Mouse (Mus musculus): ENCODE results near the gene Ankub1. TPM values are rescaled to one million over a fixed set of nuclear protein-coding genes. Genes with fewer than 3 reads are reported as not detected.

Gene Ankub1
- not detected in 2 replicates for polyA plus RNA-seq (2014; fragmentation: Nextera tagmentation; extraction: Ambion mirVana)

- no peaks in the 10 kb centered on the region for H3K27me3 ChIP-seq (replicated peaks; ENCODE audit: control insufficient read depth, insufficient read depth, low read length)
- H3K4me1 ChIP-seq (replicated peaks; ENCODE audit: control insufficient read depth, insufficient read depth, low read length) = no peaks in the 10 kb centered on the region
- H3K27ac ChIP-seq (ENCODE audit: low read depth) = no peak within 1 kb of the TSS
- H3K36me3 ChIP-seq (ENCODE audit: control insufficient read depth, insufficient read depth, low read length) = no peaks in the 10 kb centered on the region
- no peak within 1 kb of the TSS for H3K9ac ChIP-seq (ENCODE audit: low read length)
- H3K4me3 ChIP-seq (ENCODE audit: low read depth, low read length) = no peak within 1 kb of the TSS
- H3K4me2 ChIP-seq (ENCODE audit: low read length) = no peak within 1 kb of the TSS
- H3K9me3 ChIP-seq (ENCODE audit: control insufficient read depth, low read length) = no peaks in the 10 kb centered on the region
- 64% methylated on average over 2 of the region's 2 CpGs for WGBS
- no peak for DNase-seq (ENCODE audit: low spot score)
- ATAC-seq (replicated peaks; ENCODE audit: low FRiP score, low TSS enrichment, low read depth) = no peak
These were observed at the start of gene Ankub1 for GRCm38 (mm10) chr3:57692719-57693118. Ankub1 (minus strand) TSS chr3:57692799.

GRCm38 (mm10) chr3:57739830-57740229, 47.2 kb upstream of the Ankub1 start:
- no peak for DNase-seq (ENCODE audit: low spot score)
- no peaks in the 10 kb centered on the region for H3K36me3 ChIP-seq (ENCODE audit: control insufficient read depth, insufficient read depth, low read length)
- peaks cover 9% of the 10 kb centered on the region for H3K4me1 ChIP-seq (replicated peaks; ENCODE audit: control insufficient read depth, insufficient read depth, low read length)
- H3K27ac ChIP-seq (ENCODE audit: low read depth) = no peak overlapping the region
- no peak overlapping the region for H3K4me2 ChIP-seq (ENCODE audit: low read length)
- ATAC-seq (replicated peaks; ENCODE audit: low FRiP score, low TSS enrichment, low read depth) = no peak
- no peaks in the 10 kb centered on the region for H3K27me3 ChIP-seq (replicated peaks; ENCODE audit: control insufficient read depth, insufficient read depth, low read length)
- no peak overlapping the region for H3K4me3 ChIP-seq (ENCODE audit: low read depth, low read length)
- 95% methylated on average over 1 of the region's 1 CpGs for WGBS
- H3K9ac ChIP-seq (ENCODE audit: low read length) = no peak overlapping the region
- H3K9me3 ChIP-seq (ENCODE audit: control insufficient read depth, low read length) = no peaks in the 10 kb centered on the region

GRCm38 (mm10) chr3:57736419-57737095, 44.0 kb upstream of the Ankub1 start:
- H3K9me3 ChIP-seq (ENCODE audit: control insufficient read depth, low read length) = no peaks in the 10 kb centered on the region
- peaks cover 9% of the 10 kb centered on the region for H3K4me1 ChIP-seq (replicated peaks; ENCODE audit: control insufficient read depth, insufficient read depth, low read length)
- peak overlapping the region; percentile 91 for H3K27ac ChIP-seq (ENCODE audit: low read depth)
- H3K36me3 ChIP-seq (ENCODE audit: control insufficient read depth, insufficient read depth, low read length) = no peaks in the 10 kb centered on the region
- H3K9ac ChIP-seq (ENCODE audit: low read length) = peak overlapping the region; percentile 79
- peak overlapping the region; percentile 65 for H3K4me2 ChIP-seq (ENCODE audit: low read length)
- ATAC-seq (replicated peaks; ENCODE audit: low FRiP score, low TSS enrichment, low read depth) = no peak
- peak overlapping the region; percentile 79 for H3K4me3 ChIP-seq (ENCODE audit: low read depth, low read length)
- DNase-seq (ENCODE audit: low spot score) = peak; percentile 59
- no peaks in the 10 kb centered on the region for H3K27me3 ChIP-seq (replicated peaks; ENCODE audit: control insufficient read depth, insufficient read depth, low read length)
- WGBS = 3% methylated on average over 13 of the region's 13 CpGs

GRCm38 (mm10) chr3:57735511-57736370, 43.1 kb upstream of the Ankub1 start, which contains the start of gene Rnf13:
Rnf13 (plus strand) TSS chr3:57736062.
- Histone ChIP-seq H3K9ac (ENCODE audit: low read length) (peak within 1 kb of the TSS; percentile 79), H3K27me3 (replicated peaks; ENCODE audit: control insufficient read depth, insufficient read depth, low read length) (no peaks in the 10 kb centered on the region), H3K27ac (ENCODE audit: low read depth) (peak within 1 kb of the TSS; percentile 91), H3K9me3 (ENCODE audit: control insufficient read depth, low read length) (no peaks in the 10 kb centered on the region), H3K4me3 (ENCODE audit: low read depth, low read length) (peak within 1 kb of the TSS; percentile 79), H3K4me1 (replicated peaks; ENCODE audit: control insufficient read depth, insufficient read depth, low read length) (peaks cover 9% of the 10 kb centered on the region), H3K36me3 (ENCODE audit: control insufficient read depth, insufficient read depth, low read length) (no peaks in the 10 kb centered on the region), H3K4me2 (ENCODE audit: low read length) (peak within 1 kb of the TSS; percentile 65)
- WGBS = under 1% methylated on average over 55 of the region's 59 CpGs
- ATAC-seq (replicated peaks; ENCODE audit: low FRiP score, low TSS enrichment, low read depth) (peak; percentile 99), DNase-seq (ENCODE audit: low spot score) (peak; percentile 97)

- ATAC-seq (replicated peaks; ENCODE audit: low FRiP score, low TSS enrichment, low read depth) (no peak), DNase-seq (ENCODE audit: low spot score) (no peak)
- H3K27ac ChIP-seq (ENCODE audit: low read depth) = no peak overlapping the region
- no peaks in the 10 kb centered on the region for H3K27me3 ChIP-seq (replicated peaks; ENCODE audit: control insufficient read depth, insufficient read depth, low read length)
- no peaks in the 10 kb centered on the region for H3K9me3 ChIP-seq (ENCODE audit: control insufficient read depth, low read length)
- H3K4me2 ChIP-seq (ENCODE audit: low read length) = no peak overlapping the region
- H3K36me3 ChIP-seq (ENCODE audit: control insufficient read depth, insufficient read depth, low read length) = no peaks in the 10 kb centered on the region
- H3K4me3 ChIP-seq (ENCODE audit: low read depth, low read length) = no peak overlapping the region
- H3K4me1 ChIP-seq (replicated peaks; ENCODE audit: control insufficient read depth, insufficient read depth, low read length) = peaks cover 8% of the 10 kb centered on the region
- WGBS = 70% methylated on average over 5 of the region's 5 CpGs
- H3K9ac ChIP-seq (ENCODE audit: low read length) = no peak overlapping the region
These were observed 39.8 kb upstream of the Ankub1 start for GRCm38 (mm10) chr3:57732206-57732915.

GRCm38 (mm10) chr3:57714151-57714550, 21.6 kb upstream of the Ankub1 start:
- Histone ChIP-seq H3K4me3 (ENCODE audit: low read depth, low read length) (no peak overlapping the region), H3K4me1 (replicated peaks; ENCODE audit: control insufficient read depth, insufficient read depth, low read length) (no peaks in the 10 kb centered on the region), H3K27me3 (replicated peaks; ENCODE audit: control insufficient read depth, insufficient read depth, low read length) (no peaks in the 10 kb centered on the region), H3K9me3 (ENCODE audit: control insufficient read depth, low read length) (no peaks in the 10 kb centered on the region), H3K27ac (ENCODE audit: low read depth) (no peak overlapping the region), H3K36me3 (ENCODE audit: control insufficient read depth, insufficient read depth, low read length) (no peaks in the 10 kb centered on the region), H3K9ac (ENCODE audit: low read length) (no peak overlapping the region), H3K4me2 (ENCODE audit: low read length) (no peak overlapping the region)
- no peak for ATAC-seq (replicated peaks; ENCODE audit: low FRiP score, low TSS enrichment, low read depth)
- WGBS = 91% methylated on average over 6 of the region's 6 CpGs
- no peak for DNase-seq (ENCODE audit: low spot score)

GRCm38 (mm10) chr3:57696779-57697178, 4.2 kb upstream of the Ankub1 start:
- Histone ChIP-seq H3K9ac (ENCODE audit: low read length) (no peak overlapping the region), H3K27ac (ENCODE audit: low read depth) (no peak overlapping the region), H3K9me3 (ENCODE audit: control insufficient read depth, low read length) (no peaks in the 10 kb centered on the region), H3K4me3 (ENCODE audit: low read depth, low read length) (no peak overlapping the region), H3K27me3 (replicated peaks; ENCODE audit: control insufficient read depth, insufficient read depth, low read length) (no peaks in the 10 kb centered on the region), H3K4me1 (replicated peaks; ENCODE audit: control insufficient read depth, insufficient read depth, low read length) (no peaks in the 10 kb centered on the region), H3K4me2 (ENCODE audit: low read length) (no peak overlapping the region), H3K36me3 (ENCODE audit: control insufficient read depth, insufficient read depth, low read length) (no peaks in the 10 kb centered on the region)
- 91% methylated on average over 9 of the region's 9 CpGs for WGBS
- no peak for DNase-seq (ENCODE audit: low spot score)
- ATAC-seq (replicated peaks; ENCODE audit: low FRiP score, low TSS enrichment, low read depth) = no peak

GRCm38 (mm10) chr3:57696249-57696648, 3.6 kb upstream of the Ankub1 start:
- no peaks in the 10 kb centered on the region for H3K36me3 ChIP-seq (ENCODE audit: control insufficient read depth, insufficient read depth, low read length)
- H3K4me3 ChIP-seq (ENCODE audit: low read depth, low read length) = no peak overlapping the region
- no peak overlapping the region for H3K27ac ChIP-seq (ENCODE audit: low read depth)
- no peak for DNase-seq (ENCODE audit: low spot score)
- 86% methylated on average over 4 of the region's 4 CpGs for WGBS
- no peak overlapping the region for H3K9ac ChIP-seq (ENCODE audit: low read length)
- no peaks in the 10 kb centered on the region for H3K9me3 ChIP-seq (ENCODE audit: control insufficient read depth, low read length)
- no peaks in the 10 kb centered on the region for H3K4me1 ChIP-seq (replicated peaks; ENCODE audit: control insufficient read depth, insufficient read depth, low read length)
- no peak for ATAC-seq (replicated peaks; ENCODE audit: low FRiP score, low TSS enrichment, low read depth)
- no peak overlapping the region for H3K4me2 ChIP-seq (ENCODE audit: low read length)
- no peaks in the 10 kb centered on the region for H3K27me3 ChIP-seq (replicated peaks; ENCODE audit: control insufficient read depth, insufficient read depth, low read length)
